ENCODE assay signal across 8 mouse cellular contexts in the genomic region with DNA sequence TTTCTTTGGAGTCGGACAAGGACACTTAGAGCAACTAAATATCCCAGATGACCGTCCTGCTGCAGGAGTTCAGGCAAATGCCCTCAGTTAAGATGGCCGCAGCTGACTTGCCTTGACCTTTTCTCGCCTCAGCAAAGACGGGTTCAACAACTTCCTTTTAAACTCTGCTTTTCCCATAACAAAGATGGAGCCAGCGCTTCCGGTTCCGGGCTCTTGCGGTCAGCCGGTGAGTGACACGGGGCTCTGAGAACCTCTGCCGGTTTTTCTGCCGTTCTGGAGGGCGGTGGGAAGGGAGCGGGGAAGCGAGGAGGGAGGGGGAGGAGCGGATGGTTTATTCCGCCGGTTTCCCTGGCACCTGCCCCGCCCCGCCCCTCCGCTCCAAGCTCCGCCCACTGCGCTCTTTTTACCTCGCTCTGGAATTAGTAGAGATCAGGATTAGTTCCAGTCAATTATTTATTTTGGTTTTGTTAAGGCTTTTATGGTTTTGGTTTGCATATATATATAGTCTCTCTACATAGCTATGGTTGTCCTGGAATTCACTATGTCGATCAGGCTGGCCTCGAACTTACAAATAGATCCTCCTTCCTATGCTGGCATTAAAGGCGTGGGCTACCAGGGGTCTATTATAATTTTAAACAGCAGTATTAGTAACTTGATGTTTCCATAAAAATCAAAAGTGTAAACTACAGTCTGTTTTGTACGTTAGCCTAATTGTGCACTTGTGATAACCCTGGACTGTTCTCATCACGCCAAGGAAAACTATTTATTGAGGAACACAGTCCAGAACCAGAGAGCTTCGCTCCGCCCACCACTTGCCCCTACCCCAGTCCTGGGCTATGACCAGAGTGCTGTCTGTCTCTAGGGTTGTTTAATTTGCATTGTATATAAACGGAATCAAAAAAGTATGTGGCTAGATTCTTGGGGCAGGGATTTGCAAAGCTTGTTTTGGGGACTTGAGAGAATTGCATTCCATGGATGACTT. TPM values are rescaled to one million over a fixed set of nuclear protein-coding genes. Genes with fewer than 3 reads are reported as not detected.
DNase-seq lines count a peak whose midpoint lies in the region; ATAC-seq and TF ChIP-seq lines count a peak whose summit lies in the region.

Gene Shld1, plus strand, starts transcription at position 176 of the 982 bp plus-strand sequence.

- TF ChIP-seq CTCF in E14TG2a.4 (conservative IDR thresholded peaks at IDR 0.05; ENCODE audit: low read length) = no peak
- TF ChIP-seq CTCF in heart, postnatal 0 days (IDR thresholded peaks at IDR 0.05; ENCODE audit: low read depth) = no peak
- TF ChIP-seq CTCF in testis, adult 2 months (IDR thresholded peaks at IDR 0.05; ENCODE audit: control insufficient read depth, insufficient read depth, insufficient replicate concordance, low read depth, low read length) = no peak

- peak within 1 kb of the TSS; percentile 51 for H3K4me2 ChIP-seq in forebrain, embryonic 12.5 days
- peak within 1 kb of the TSS; percentile 58 for H3K4me2 ChIP-seq in heart, postnatal 0 days (ENCODE audit: low read depth, low read length)
- H3K4me2 ChIP-seq in liver, embryonic 16.5 days (ENCODE audit: low read depth, low read length) = peak within 1 kb of the TSS; percentile 74
- peak within 1 kb of the TSS; percentile 52 for H3K4me2 ChIP-seq in neural tube, embryonic 13.5 days

- no peaks in the 10 kb centered on the region for H3K36me3 ChIP-seq in E14TG2a.4 (ENCODE audit: insufficient read depth, low read length)
- H3K36me3 ChIP-seq in forebrain, embryonic 12.5 days (replicated peaks) = no peaks in the 10 kb centered on the region
- H3K36me3 ChIP-seq in heart, postnatal 0 days (replicated peaks; ENCODE audit: control insufficient read depth, insufficient read depth, low read length) = no peaks in the 10 kb centered on the region
- no peaks in the 10 kb centered on the region for H3K36me3 ChIP-seq in liver, embryonic 16.5 days (ENCODE audit: control insufficient read depth, insufficient read depth)
- no peaks in the 10 kb centered on the region for H3K36me3 ChIP-seq in neural tube, embryonic 13.5 days
- no peaks in the 10 kb centered on the region for H3K36me3 ChIP-seq in testis, adult 2 months (ENCODE audit: control insufficient read depth, insufficient read depth, low read length)

- peak within 1 kb of the TSS; percentile 79 for H3K27ac ChIP-seq in forebrain, embryonic 12.5 days
- H3K27ac ChIP-seq in heart, postnatal 0 days (ENCODE audit: low read depth) = peak within 1 kb of the TSS; percentile 88
- H3K27ac ChIP-seq in liver, embryonic 16.5 days (ENCODE audit: low read length) = peak within 1 kb of the TSS; percentile 90
- peak within 1 kb of the TSS; percentile 73 for H3K27ac ChIP-seq in neural tube, embryonic 13.5 days (replicated peaks)
- H3K27ac ChIP-seq in testis, adult 2 months (ENCODE audit: control insufficient read depth, insufficient read depth, low read depth, low read length) = peak within 1 kb of the TSS; percentile 97

- H3K4me1 ChIP-seq in E14TG2a.4 (replicated peaks; ENCODE audit: low read depth, low read length) = peaks cover 75% of the 10 kb centered on the region
- H3K4me1 ChIP-seq in forebrain, embryonic 12.5 days = 0 out of 2 replicates have a peak, but pooled peaks cover 6% of the 10 kb centered on the region
- H3K4me1 ChIP-seq in heart, postnatal 0 days (ENCODE audit: control insufficient read depth, insufficient read depth) = 0 out of 2 replicates have a peak, but pooled peaks cover 13% of the 10 kb centered on the region
- peaks cover 44% of the 10 kb centered on the region for H3K4me1 ChIP-seq in liver, embryonic 16.5 days (ENCODE audit: control insufficient read depth, low read depth, low read length)
- peaks cover 14% of the 10 kb centered on the region for H3K4me1 ChIP-seq in neural tube, embryonic 13.5 days (replicated peaks)
- peaks cover 4% of the 10 kb centered on the region for H3K4me1 ChIP-seq in testis, adult 2 months (ENCODE audit: control insufficient read depth, insufficient read depth, low read length)

- no peak for TF ChIP-seq EP300 in heart, postnatal 0 days (IDR thresholded peaks at IDR 0.05; ENCODE audit: low read depth)

- 9% methylated on average over 33 of the region's 33 CpGs for WGBS in forebrain, embryonic 12.5 days
- 9% methylated on average over 33 of the region's 33 CpGs for WGBS in heart, postnatal 0 days
- WGBS in liver, embryonic 16.5 days (ENCODE audit: insufficient replicate concordance) = 11% methylated on average over 32 of the region's 33 CpGs
- 11% methylated on average over 31 of the region's 33 CpGs for WGBS in neural tube, embryonic 13.5 days

- no peaks in the 10 kb centered on the region for H3K9me3 ChIP-seq in E14TG2a.4 (ENCODE audit: low read length)
- no peaks in the 10 kb centered on the region for H3K9me3 ChIP-seq in forebrain, embryonic 12.5 days
- H3K9me3 ChIP-seq in heart, postnatal 0 days (replicated peaks; ENCODE audit: control insufficient read depth, low read length) = no peaks in the 10 kb centered on the region
- H3K9me3 ChIP-seq in liver, embryonic 16.5 days (replicated peaks; ENCODE audit: control insufficient read depth, low read length) = no peaks in the 10 kb centered on the region
- no peaks in the 10 kb centered on the region for H3K9me3 ChIP-seq in neural tube, embryonic 13.5 days

- H3K27me3 ChIP-seq in E14TG2a.4 (ENCODE audit: insufficient read depth, low read length) = no peaks in the 10 kb centered on the region
- no peaks in the 10 kb centered on the region for H3K27me3 ChIP-seq in forebrain, embryonic 12.5 days
- H3K27me3 ChIP-seq in heart, postnatal 0 days (ENCODE audit: control insufficient read depth, insufficient read depth, low read length) = no peaks in the 10 kb centered on the region
- no peaks in the 10 kb centered on the region for H3K27me3 ChIP-seq in liver, embryonic 16.5 days (ENCODE audit: control insufficient read depth, insufficient read depth, low read depth, low read length)
- H3K27me3 ChIP-seq in neural tube, embryonic 13.5 days = no peaks in the 10 kb centered on the region
- no peaks in the 10 kb centered on the region for H3K27me3 ChIP-seq in testis, adult 2 months (ENCODE audit: control insufficient read depth, insufficient read depth, low read length)

- DNase-seq in c-Kit-positive CD71-positive TER-119-positive erythroid progenitor cells, embryonic 14.5 days (ENCODE audit: low spot score) = peak; percentile 80
- DNase-seq in heart, postnatal 0 days (ENCODE audit: low spot score) = peak; percentile 94
- peak; percentile 88 to 93 for DNase-seq in kidney, postnatal 4 days

- peak within 1 kb of the TSS; percentile 84 for H3K4me3 ChIP-seq in E14TG2a.4 (replicated peaks; ENCODE audit: low read length)
- H3K4me3 ChIP-seq in forebrain, embryonic 12.5 days (replicated peaks) = peak within 1 kb of the TSS; percentile 56
- peak within 1 kb of the TSS; percentile 67 for H3K4me3 ChIP-seq in heart, postnatal 0 days (ENCODE audit: low read depth, low read length)
- peak within 1 kb of the TSS; percentile 70 for H3K4me3 ChIP-seq in liver, embryonic 16.5 days (ENCODE audit: low read depth, low read length)
- H3K4me3 ChIP-seq in neural tube, embryonic 13.5 days = peak within 1 kb of the TSS; percentile 49
- H3K4me3 ChIP-seq in testis, adult 2 months (ENCODE audit: control insufficient read depth, low read depth, low read length) = peak within 1 kb of the TSS; percentile 92

- ATAC-seq in forebrain, embryonic 12.5 days (ENCODE audit: low FRiP score) = peak; percentile 91
- peak; percentile 91 for ATAC-seq in heart, postnatal 0 days (ENCODE audit: insufficient read depth, low read depth)
- peak; percentile 76 for ATAC-seq in liver, embryonic 16.5 days (ENCODE audit: low read depth)
- ATAC-seq in neural tube, embryonic 13.5 days (ENCODE audit: low read depth) = peak; percentile 94

- H3K9ac ChIP-seq in forebrain, embryonic 12.5 days = peak within 1 kb of the TSS; percentile 59
- peak within 1 kb of the TSS; percentile 58; the same call in 1 of the 2 replicates for H3K9ac ChIP-seq in heart, postnatal 0 days (replicated peaks; ENCODE audit: low read depth, low read length)
- H3K9ac ChIP-seq in liver, embryonic 16.5 days (ENCODE audit: low read depth, low read length) = peak within 1 kb of the TSS; percentile 78
- H3K9ac ChIP-seq in neural tube, embryonic 13.5 days = peak within 1 kb of the TSS; percentile 66

- TF ChIP-seq POLR2A in testis, adult 2 months (IDR thresholded peaks at IDR 0.05; ENCODE audit: control insufficient read depth, low read depth, low read length) = peak; percentile 37; the same call in 1 of the 2 replicates

RNA-seq across cellular contexts. Expression of gene Shld1, which starts in this region (rescaled TPM):
- polyA plus RNA-seq in forebrain, embryonic 12.5 days (2016; fragmentation: Nextera tagmentation; extraction: Ambion mirVana) = 17.3 and 19.7 TPM in 2 replicates
- total RNA-seq in heart, postnatal 0 days (2014; rRNA removed; ENCODE audit: low replicate concordance) = 23.3 and 24.1 TPM in 2 replicates
- 14.1 and 16.4 TPM in 2 replicates for polyA plus RNA-seq in heart, postnatal 0 days (2015; fragmentation: Nextera tagmentation; extraction: Ambion mirVana)
- 9.8 and 10.4 TPM in 2 replicates for polyA plus RNA-seq in liver, embryonic 16.5 days (2015; fragmentation: Nextera tagmentation; extraction: Ambion mirVana)
- polyA plus RNA-seq in neural tube, embryonic 13.5 days (2015; fragmentation: Nextera tagmentation; extraction: Ambion mirVana) = 21.5 and 24.7 TPM in 2 replicates
- 2.4 and 2.7 TPM in 2 replicates for polyA plus RNA-seq in testis, adult 2 months (2012; rRNA removed)

Comparison
In these comparisons a context has a peak if more than half of its experiments do, and no peak if none do; other contexts are left out.
1. Peak in every context shown above with its lines: DNase-seq, ATAC-seq, H3K4me3 ChIP-seq and H3K27ac ChIP-seq.